Mouse (Mus musculus) liver (tissue): ENCODE results near the gene Car6.

Experiments
- DNase-seq: peaks from one replicate; pipeline ENCODE4 v3.0.0-alpha.2; 2020; ENCODE audit warnings: mixed read lengths

The Car6 gene

DNA sequence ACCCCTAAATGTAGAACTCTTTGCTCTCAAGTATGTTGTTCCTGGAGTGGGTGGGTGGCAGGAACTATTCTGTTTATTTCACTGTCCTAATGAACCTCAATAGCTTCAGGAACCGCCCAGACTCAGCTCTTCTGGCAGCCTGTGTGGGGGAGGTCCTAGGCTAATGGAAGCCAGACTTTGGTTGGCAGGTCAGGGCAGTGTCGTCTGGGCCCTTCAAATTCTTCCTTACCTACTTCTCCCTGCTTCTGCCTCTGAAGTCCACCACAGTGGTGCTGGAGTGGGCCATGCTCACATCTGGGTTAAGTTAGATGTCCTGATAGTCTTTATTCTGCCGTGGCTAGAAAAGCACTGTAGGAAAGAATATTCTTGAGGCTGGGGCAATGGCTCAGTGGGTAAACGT lies 23.0 kb downstream of the Car6 start:
- no peak for DNase-seq

DNA sequence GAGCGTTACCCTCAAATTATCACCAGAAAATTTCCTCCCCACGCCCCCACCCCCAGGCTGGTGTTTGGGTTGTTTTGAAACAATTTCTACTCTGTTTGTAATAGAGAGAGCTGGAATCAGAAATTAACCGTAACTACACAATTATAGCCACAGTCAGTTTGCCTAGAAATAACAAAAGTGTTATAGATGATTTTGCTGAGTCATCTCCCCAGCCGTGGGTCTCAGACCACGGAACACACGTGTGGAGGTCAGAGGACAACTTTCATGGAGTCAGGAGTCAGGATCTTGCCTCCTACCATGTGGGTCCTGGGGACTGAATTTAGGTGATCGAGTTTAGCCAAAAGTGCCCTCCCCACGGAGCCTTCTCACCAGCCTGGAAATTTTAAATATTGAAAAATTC lies 24.0 kb downstream of the Car6 start:
- DNase-seq, result no peak

DNA sequence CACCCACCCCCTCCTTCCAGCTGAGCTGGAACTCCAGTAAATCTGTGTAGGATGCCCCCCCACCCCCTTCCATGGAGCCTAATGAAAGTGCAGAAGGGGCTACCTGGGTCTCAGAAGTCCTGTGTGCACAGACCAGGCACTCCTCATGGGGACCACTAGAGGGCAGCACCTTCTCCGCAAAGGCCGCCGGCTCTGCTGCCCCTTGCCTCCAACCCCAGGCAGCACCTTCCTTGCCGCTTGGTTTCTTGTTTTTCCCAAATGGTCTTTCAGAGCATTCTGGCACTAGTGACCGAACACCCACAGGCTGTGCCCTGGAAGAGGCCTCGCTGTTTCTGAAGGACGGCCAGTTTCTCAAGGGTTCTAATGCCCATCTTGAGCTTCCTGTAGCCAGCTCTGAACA lies 24.6 kb downstream of the Car6 start:
- peak; percentile 57 for DNase-seq

DNA sequence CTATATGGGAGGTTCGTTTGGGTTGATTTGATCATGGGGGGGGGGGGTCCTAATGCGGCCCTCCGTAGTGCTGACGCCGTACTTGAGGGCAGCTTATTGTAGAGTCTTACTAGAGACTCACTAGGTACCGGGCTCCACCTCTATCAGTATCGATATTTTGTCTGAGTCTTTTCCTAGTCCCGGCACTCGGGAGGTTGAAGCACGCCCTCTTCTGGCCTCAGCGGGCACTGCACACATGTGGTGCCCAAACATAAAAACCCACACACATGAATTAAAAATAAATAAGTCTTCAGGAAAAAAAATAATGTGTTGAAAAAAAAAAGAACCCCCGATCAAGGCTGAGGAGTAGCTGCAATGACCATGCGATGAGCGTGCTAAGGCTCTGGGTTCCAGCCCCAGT lies 27.1 kb downstream of the Car6 start:
- no peak for DNase-seq

DNA sequence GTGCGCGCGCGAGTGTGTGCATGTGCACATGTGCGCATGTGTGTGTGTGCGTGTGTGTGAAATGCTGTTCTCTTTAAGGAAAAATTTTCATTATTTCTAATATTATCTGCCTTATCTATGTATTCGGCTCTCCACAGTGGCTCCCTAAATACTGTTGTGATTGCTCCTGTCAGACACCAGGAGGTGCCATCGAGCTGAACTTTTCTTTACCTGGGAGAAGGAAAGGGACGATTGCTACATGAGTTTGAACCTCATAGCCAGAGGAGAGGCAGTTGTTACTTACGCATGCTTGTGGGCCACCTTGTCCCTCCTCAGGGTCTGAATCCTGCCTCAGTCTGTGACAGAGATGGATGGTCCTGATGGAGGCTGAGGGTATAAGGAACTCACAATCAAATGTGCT lies 27.9 kb downstream of the Car6 start:
- DNase-seq, result no peak

DNA sequence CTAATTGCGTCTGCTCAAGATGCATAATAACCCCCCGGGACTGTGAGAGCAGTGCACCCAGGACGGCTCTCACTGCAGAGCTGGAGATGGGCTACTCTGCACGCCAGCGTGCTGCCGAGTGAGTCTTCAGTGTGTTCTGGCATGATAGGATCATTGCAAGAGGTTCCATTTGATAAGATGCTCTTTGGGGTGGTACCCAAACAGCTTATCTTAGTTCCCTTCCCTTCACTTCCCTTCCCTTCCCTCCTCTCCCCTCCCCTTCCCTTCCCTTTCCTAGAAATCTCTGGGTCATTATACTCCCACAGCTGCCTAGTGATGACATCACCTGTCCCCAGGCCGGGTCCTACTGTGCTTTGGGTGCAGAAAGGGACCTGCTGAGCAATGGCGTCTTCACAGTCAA lies 29.0 kb downstream of the Car6 start:
- no peak for DNase-seq

DNA sequence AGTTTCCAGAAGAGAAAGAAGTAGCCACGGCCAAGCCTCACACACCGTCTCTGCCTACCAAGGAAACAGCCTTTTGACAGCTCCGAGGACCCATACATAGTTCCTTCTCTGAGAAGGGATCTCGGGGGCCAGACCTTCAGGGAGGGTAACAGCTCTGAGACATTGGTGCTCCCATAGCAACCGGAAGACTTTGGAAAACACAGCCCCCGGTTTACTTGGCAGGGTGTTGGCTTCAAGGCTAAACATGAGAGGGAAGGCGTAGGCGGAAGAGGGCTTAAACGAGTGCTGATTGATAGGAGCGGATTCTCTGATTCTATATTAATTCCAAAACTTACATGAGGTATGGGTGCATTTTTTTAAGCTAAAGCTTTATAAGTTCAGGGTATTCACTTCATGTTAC lies 32.7 kb downstream of the Car6 start:
- no peak for DNase-seq

DNA sequence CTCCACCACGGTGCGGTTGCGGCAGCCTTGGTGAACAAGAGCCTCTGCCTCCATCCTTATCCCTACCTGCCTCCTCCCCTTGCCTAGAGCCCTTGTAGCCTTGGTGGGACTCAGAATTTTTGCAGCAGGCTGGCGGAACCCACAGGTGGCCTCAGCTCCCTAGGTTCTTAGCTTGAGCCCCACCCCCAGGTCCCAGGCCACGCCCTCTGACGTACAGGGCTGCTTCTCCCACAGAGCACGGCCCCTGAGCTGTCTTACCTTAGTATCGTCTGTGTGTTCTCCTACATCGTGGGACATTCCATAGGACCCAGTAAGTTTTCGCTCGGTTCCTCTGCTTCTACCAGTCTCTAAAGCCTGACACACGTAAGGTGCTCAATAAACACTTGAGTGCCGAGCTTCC lies 36.3 kb downstream of the Car6 start:
- DNase-seq, result peak; percentile 47

DNA sequence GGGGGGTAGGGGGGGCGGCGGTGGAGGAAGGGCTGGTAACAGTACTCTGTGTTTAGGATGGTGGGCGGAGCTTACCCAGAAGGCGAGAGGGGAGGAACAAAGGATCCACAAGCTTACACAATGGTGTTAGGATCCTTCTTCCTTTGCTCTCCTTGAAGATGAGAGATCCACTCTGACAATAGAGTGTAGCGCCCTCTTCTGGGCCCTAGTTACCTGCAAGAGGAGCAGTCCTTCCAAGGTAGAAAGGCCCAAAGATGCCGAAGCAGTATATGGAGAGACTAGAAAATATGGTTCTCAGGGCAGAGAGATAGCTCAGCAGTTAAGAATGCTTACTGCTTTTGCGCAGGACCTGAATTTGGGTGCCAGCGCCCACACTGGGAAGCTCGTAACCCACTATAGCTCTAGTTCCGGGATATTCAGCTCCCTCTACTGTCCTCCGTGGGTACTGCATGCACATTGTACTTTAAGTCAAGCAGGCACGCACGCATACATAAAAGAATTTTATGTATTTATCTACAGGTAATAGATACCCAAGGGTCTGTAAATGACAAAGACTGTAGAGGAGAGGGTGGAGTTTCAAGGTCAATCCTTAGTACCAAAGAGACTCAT lies 38.5 kb downstream of the Car6 start:
- DNase-seq, result no peak

DNA sequence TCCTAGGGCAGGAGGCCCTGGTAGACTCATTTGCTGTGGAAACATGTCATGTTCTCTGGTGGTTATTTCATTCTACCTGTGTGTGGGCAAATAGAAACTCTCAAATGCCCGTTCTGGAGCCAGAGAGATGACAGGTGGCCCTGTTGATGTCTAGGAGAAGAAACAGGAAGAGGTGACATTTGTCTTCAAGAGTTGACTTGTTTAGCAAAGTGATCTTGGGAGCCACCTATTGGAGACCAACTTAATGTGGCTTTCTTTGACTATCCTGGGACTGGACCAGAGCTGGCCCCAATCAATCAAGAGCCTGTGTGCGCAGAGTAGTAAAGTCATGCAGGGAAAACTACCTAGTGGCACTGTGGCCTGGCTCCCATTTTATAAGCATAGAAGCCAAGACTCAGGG lies 41.7 kb downstream of the Car6 start:
- DNase-seq, result no peak

DNA sequence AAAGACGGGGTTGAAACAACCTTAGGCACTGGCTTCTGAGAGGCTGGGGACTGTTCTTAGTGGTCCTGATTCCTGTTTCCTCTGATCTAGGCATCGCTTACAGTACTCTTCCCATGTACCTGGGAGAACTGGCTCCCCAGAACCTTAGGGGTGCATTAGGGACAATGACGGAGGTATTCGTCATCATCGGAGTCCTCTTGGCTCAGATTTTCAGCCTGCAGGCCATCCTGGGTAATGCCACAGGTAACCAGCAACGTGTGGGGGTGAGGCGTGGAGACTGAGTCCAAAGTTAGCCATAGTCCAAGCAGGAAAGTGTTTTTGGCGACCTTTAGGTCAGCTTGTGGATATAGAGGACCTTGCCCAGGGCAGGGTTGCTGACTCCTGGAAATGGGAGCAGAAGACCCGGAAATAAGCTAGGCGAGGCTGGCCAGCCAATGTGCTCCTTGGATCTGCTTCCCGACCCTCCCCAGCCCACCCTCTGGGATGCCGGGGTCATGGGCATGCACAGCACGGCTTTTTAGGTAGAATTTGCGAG lies 43.7 kb downstream of the Car6 start:
- no peak for DNase-seq

DNA sequence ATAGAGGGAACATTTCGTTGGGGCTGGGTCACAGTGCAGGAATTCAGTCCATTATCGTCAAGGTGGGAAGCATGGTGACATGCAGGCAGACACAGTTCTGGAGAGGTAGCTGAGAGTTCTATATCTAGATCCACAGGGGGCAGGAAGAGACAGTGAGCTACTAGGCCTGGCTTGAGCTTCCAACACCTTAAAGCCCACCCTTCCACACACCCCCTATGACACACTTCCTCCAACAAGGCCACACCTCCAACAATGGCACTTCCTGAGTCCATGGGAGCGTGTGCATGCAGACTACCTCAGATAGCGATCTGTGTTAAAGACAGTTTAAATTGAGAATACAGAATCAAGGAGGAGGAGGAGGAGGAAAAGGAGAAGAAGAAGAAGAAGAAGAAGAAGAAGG lies 45.4 kb downstream of the Car6 start:
- DNase-seq, result no peak

DNA sequence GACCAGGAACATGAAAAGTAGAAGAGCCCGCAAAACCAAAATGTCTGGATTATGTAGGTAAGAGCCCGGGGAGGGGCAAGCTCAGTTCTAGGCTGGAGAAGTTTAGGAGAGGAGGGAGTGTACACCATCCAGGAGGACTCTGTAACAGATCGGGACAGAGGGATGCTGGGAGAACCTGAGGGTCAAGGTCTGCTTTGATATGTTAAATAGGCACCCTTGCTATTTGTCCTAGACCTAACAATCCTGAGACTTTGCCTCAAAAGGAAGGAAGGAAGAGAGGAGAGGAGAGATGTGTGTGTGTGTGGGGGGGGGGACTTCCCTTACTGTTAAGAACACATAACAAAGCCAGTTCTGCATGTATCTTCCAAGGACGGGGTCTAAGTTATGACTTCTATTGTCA lies 45.8 kb downstream of the Car6 start:
- no peak for DNase-seq

DNA sequence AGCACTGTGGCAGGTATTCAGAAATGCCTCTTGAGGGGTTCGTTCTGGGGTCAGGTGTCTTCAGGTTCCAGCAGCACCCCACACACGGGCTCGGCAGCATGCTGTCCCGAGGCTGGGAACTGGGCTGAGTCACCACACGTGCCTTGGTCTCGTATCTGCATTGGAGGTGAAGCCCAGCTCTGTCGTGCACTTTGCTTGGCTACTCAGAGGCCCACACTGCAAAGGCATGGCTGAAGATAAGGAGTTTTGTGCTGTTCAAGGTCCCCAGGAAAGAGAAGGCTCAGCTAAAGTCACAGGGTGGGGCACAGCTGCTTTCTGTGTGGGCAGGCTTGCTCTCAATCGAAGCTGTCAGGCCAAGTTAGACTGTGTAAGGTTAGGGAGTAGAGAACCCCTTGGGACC lies 48.6 kb downstream of the Car6 start:
- DNase-seq, result peak; percentile 44

DNA sequence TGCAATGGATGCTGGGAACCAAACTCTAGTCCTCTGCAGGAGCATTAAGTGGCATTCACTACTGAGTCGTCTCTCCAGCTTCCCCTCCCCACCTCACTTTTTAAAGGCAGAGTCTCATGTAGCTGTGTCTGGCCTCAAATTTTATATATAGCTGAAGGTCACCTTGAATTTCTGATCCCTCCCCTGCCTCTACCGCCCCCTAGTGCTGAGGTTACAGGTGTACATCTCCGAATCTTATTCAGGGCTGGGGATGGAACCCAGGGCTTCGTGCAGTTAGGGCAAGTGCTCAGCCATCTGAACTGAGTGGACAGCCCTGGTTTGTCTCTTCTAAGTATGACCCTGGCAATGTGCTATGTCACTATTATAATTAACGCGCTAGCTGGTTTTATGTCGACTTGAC lies 50.1 kb downstream of the Car6 start:
- no peak for DNase-seq

DNA sequence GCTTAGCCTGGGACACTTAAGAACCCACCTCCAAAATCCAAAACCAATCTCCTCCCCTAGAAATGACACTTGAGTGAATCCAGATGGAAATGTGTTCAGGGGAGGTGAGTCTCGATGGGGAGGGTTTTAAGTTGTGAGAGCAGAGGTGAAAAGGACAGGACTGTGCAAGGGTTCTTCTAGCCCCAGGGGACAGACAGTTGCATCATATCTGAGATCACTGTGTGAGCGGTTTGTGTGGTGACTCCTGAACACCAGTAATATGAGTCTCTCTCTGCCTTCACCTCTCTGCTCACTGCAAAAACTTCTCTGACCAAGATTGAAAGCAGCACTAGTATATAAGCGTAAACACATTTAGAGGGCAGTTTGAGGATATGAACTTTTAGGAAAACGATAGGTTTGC lies 54.8 kb downstream of the Car6 start:
- DNase-seq, result no peak

DNA sequence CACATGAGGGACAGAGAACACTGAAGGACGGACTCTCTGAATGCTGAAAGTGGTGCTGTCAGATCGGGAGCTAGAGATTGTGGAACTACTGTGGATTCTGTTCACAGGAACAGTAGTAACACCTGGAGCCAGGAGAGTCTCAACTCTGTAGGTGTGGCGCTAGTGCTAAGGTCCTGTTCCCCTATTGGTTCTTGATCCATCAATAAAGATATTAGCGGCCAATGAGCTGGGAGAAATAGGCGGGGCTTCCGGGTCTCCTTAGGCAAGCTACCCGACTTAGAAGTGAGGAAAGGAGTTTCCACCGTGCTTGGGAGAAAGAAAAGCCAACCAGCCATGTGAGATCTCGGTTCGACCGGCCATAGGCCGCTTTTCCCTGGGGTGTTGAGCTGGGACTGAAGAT lies 56.9 kb downstream of the Car6 start:
- peak; percentile 32 for DNase-seq

DNA sequence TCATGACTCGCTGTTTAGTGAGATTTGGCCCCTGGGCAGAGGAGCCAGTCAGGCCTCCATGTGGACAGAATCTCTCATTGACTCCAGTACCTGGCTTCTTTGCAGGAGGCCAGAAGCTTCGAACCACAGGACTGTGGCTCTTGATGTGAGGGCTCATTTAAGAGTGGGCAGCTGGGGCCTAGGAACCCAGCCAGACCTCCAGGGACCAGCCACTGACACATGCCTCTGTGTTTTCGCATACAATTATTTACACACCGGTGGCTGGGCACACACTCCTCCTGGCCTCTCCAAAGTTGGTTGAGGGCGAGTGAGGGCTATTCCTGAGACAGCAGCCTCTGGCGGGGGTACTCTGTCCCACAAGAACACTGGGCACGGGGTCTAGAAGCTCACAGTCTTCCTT lies 60.8 kb downstream of the Car6 start:
- no peak for DNase-seq

DNA sequence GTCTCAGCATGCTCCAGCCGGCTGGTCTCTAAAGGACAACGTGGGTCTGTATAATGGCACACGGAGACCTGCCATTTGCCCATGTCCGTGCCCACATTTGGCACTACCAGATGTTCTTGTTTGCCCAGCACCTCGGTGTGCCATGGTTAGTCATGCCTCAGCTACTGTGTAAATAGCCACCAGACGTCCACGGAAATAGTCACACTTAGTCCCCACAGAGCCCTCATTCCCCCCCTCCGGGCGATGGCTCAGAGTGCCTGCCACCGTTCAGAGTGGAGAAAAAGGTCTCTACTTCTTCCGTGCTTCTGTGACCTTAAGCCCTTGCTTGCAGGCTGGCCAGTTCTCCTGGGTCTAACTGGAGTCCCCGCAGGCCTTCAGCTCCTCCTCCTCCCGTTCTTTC lies 62.0 kb downstream of the Car6 start:
- no peak for DNase-seq

DNA sequence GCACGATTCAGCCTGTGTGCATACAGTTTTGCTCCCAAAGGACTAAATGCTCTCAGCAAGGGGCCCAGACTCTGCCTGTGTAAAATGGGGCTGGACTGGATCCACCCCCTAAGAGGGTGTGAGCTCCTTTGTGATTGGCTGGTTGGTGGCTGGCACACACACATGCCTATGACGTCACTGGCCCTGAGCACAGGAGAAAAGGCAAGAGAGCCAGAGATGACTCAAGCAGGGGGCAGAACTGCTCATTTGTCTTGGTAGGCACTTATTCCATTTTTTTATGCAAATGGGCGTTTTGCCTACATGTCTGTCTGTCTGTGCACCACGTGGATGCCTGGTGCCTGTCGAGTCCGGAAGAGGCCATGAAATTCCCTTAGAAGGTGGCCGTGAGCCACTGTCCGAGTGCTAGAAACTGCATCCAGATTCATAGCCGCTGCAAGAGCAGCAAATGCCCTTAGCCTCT lies 63.0 kb downstream of the Car6 start:
- DNase-seq, result peak; percentile 79

DNA sequence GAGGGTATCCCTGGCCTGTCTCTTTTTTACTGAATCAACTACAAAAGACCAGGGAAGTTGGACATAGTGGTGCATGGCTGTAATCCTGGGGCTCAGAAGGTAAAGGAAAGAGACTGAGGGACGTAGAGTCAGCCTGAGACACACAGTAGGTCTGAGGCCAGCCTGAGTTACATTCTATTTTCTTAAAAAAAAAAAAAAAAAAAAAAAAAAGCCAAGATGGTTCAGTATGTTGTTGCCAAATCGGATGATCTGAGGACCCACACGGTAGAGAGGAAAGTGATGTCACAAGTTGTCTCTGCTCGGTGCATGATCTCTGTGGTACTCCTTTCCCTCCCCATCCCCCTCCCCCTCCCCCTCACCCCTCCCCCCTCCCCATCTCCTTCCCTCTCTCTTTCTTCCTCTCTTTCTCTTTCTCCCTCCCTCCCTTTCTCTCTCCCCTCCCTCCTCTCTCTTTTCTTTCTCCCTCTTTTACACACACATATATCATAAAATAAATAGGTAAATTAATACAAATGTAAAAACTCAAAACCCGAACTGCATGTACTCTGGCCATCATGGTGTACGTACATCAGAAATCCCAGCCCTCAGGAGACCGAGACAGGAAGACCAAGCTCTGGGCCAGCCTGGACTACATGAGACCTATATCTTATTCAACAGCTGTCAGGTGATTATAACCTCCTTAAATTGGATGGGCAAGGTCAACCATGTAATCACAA lies 63.6 kb downstream of the Car6 start:
- DNase-seq, result no peak
